Mouse (Mus musculus): ENCODE measurements around the gene Olfr609. TPM values are rescaled to one million over a fixed set of nuclear protein-coding genes. Genes with fewer than 3 reads are reported as not detected.

Olfr609 gene
- total and polyA plus RNA-seq, 3 experiments = not detected

- no peaks in the 10 kb centered on the region for H3K36me3 ChIP-seq (ENCODE audit: control insufficient read depth in 1 of 2, insufficient read depth in 2 of 2, low read length in 2 of 2)
- H3K4me1 ChIP-seq (ENCODE audit: control insufficient read depth in 1 of 2, insufficient read depth in 2 of 2, low read length in 2 of 2) = no peaks in the 10 kb centered on the region
- no peaks in the 10 kb centered on the region for H3K27me3 ChIP-seq (ENCODE audit: control insufficient read depth in 1 of 2, insufficient read depth in 2 of 2, low read length in 2 of 2)
- H3K27ac ChIP-seq (ENCODE audit: control insufficient read depth, low read depth, low read length) = no peak overlapping the region
- no peak for DNase-seq (ENCODE audit: low read depth, low spot score)
- no peak for TF ChIP-seq TBP (IDR thresholded peaks at IDR 0.05; ENCODE audit: low read depth, low read length)
- TF ChIP-seq MAX (IDR thresholded peaks at IDR 0.05; ENCODE audit: low read length) = no peak
- TF ChIP-seq CTCF (IDR thresholded peaks at IDR 0.05 in 2 of 3, conservative IDR thresholded peaks at IDR 0.05 in 1 of 3; ENCODE audit: control insufficient read depth in 1 of 3, insufficient read depth in 1 of 3, low read depth in 2 of 3, low read length in 3 of 3, poor library complexity in 1 of 3, severe bottlenecking in 1 of 3) = no peak
- no peak for TF ChIP-seq ZKSCAN1 (IDR thresholded peaks at IDR 0.05; ENCODE audit: low read depth, low read length)
- no peak for TF ChIP-seq E2F4 (IDR thresholded peaks at IDR 0.05; ENCODE audit: borderline replicate concordance, low read depth, low read length)
- no peaks in the 10 kb centered on the region for H3K9me3 ChIP-seq (replicated peaks; ENCODE audit: insufficient read depth, low read length)
- H3K4me3 ChIP-seq (ENCODE audit: control insufficient read depth in 1 of 2, insufficient read depth in 1 of 2, low read depth in 2 of 2, low read length in 2 of 2) = no peak overlapping the region
- no peak overlapping the region for H3K9ac ChIP-seq (ENCODE audit: control insufficient read depth, low read depth, low read length, poor library complexity, severe bottlenecking)
- H3K79me2 ChIP-seq (ENCODE audit: control insufficient read depth, insufficient read depth, low read length, poor library complexity) = no peaks in the 10 kb centered on the region
These were observed 37.3 kb downstream of the Olfr609 start for GRCm38 (mm10) chr7:103460590-103460989.

DNA sequence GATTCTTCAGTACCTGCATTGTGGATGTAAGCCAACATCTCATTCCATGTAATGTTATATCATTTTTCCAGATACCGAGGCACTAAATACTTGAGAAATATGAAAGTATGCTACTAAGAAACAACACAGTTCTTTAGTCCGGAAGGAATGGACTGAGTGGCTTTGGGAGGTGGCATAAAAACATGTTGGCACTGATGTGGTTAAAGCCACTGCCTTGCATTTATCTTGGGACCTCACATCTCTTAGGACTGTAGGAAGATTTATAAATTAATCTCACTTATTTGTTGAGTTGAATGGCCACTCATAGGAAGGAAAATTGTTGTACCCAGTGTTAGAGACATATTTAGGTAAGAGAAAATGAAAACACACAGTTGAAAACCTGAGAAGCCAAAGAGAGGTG is 49.1 kb downstream of the Olfr609 start, which contains the start of gene Olfr606:
TSS of gene Olfr606 (plus strand) at position 301 of the 400 bp plus-strand sequence.
- no peaks in the 10 kb centered on the region for H3K9me3 ChIP-seq (replicated peaks; ENCODE audit: insufficient read depth, low read length)
- no peak within 1 kb of the TSS for H3K4me3 ChIP-seq (ENCODE audit: control insufficient read depth in 1 of 2, insufficient read depth in 1 of 2, low read depth in 2 of 2, low read length in 2 of 2)
- no peaks in the 10 kb centered on the region for H3K27me3 ChIP-seq (ENCODE audit: control insufficient read depth in 1 of 2, insufficient read depth in 2 of 2, low read length in 2 of 2)
- H3K36me3 ChIP-seq (ENCODE audit: control insufficient read depth in 1 of 2, insufficient read depth in 2 of 2, low read length in 2 of 2) = no peaks in the 10 kb centered on the region
- TF ChIP-seq ETS1 (IDR thresholded peaks at IDR 0.05; ENCODE audit: low read depth, low read length) = no peak
- no peak for TF ChIP-seq SIN3A (IDR thresholded peaks at IDR 0.05; ENCODE audit: low read length)
- no peak for TF ChIP-seq USF1 (IDR thresholded peaks at IDR 0.05; ENCODE audit: low read depth, low read length)
- no peak for TF ChIP-seq ELF1 (IDR thresholded peaks at IDR 0.05; ENCODE audit: low read depth, low read length)
- TF ChIP-seq NELFE (IDR thresholded peaks at IDR 0.05; ENCODE audit: low read depth, low read length) = no peak
- TF ChIP-seq EP300 (IDR thresholded peaks at IDR 0.05; ENCODE audit: low read depth in 1 of 2, low read length in 2 of 2) = no peak
- TF ChIP-seq USF2 (IDR thresholded peaks at IDR 0.05; ENCODE audit: borderline replicate concordance in 1 of 2, insufficient read depth in 1 of 2, low read depth in 1 of 2, low read length in 2 of 2) = no peak
- no peak for TF ChIP-seq HCFC1 (IDR thresholded peaks at IDR 0.05; ENCODE audit: low read depth, low read length)
- no peak for TF ChIP-seq MAZ (IDR thresholded peaks at IDR 0.05; ENCODE audit: low read depth, low read length)
- TF ChIP-seq SMC3 (IDR thresholded peaks at IDR 0.05; ENCODE audit: low read depth, low read length) = no peak
- TF ChIP-seq MYB (IDR thresholded peaks at IDR 0.05; ENCODE audit: low read depth, low read length) = no peak
- no peak for TF ChIP-seq NRF1 (IDR thresholded peaks at IDR 0.05; ENCODE audit: insufficient read depth, low read depth, low read length, poor library complexity, severe bottlenecking)
- TF ChIP-seq MAX (IDR thresholded peaks at IDR 0.05; ENCODE audit: low read length) = no peak
- no peak for TF ChIP-seq GABPA (IDR thresholded peaks at IDR 0.05; ENCODE audit: low read depth, low read length)
- no peak for TF ChIP-seq MEF2A (IDR thresholded peaks at IDR 0.05; ENCODE audit: extremely low read depth, insufficient replicate concordance, low read depth, low read length, poor library complexity, severe bottlenecking)
- no peak for TF ChIP-seq ZKSCAN1 (IDR thresholded peaks at IDR 0.05; ENCODE audit: low read depth, low read length)
- H3K4me1 ChIP-seq (ENCODE audit: control insufficient read depth in 1 of 2, insufficient read depth in 2 of 2, low read length in 2 of 2) = no peaks in the 10 kb centered on the region
- no peak within 1 kb of the TSS for H3K9ac ChIP-seq (ENCODE audit: control insufficient read depth, low read depth, low read length, poor library complexity, severe bottlenecking)
- H3K27ac ChIP-seq (ENCODE audit: control insufficient read depth, low read depth, low read length) = no peak within 1 kb of the TSS
- DNase-seq (ENCODE audit: low read depth, low spot score) = no peak
- no peaks in the 10 kb centered on the region for H3K79me2 ChIP-seq (ENCODE audit: control insufficient read depth, insufficient read depth, low read length, poor library complexity)

All from MEL (cell line).